8 mouse cellular contexts compared by ENCODE assay signal in genomic region chr19:6062418-6062817, GRCm38 (mm10). TPM values are rescaled to one million over a fixed set of nuclear protein-coding genes. Genes with fewer than 3 reads are reported as not detected.
A peak's percentile ranks its signal among the peaks of the same experiment; 100 is the strongest.
DNase-seq lines count a peak whose midpoint lies in the region; ATAC-seq and TF ChIP-seq lines count a peak whose summit lies in the region.

No protein-coding gene starts in this region.

- peaks cover 13% of the 10 kb centered on the region for H3K36me3 ChIP-seq in embryonic facial prominence, embryonic 13.5 days
- 0 out of 2 replicates have a peak, but pooled peaks cover 3% of the 10 kb centered on the region for H3K36me3 ChIP-seq in intestine, embryonic 15.5 days
- H3K36me3 ChIP-seq in neural tube, embryonic 12.5 days: peaks cover 12% of the 10 kb centered on the region; the same call in 1 of the 2 replicates

- no peak for DNase-seq in left cerebral cortex, adult 2 months (ENCODE audit: extremely low spot score in 1 of 2, low spot score in 2 of 2)
- DNase-seq in left cerebral cortex, postnatal 25 days (ENCODE audit: low spot score in 2 of 2): no peak
- no peak for DNase-seq in layer of hippocampus, adult 11-12 months (ENCODE audit: low spot score)
- no peak for DNase-seq in right cerebral cortex, adult 18-20 months

- H3K27me3 ChIP-seq in embryonic facial prominence, embryonic 13.5 days: no peaks in the 10 kb centered on the region
- no peaks in the 10 kb centered on the region for H3K27me3 ChIP-seq in intestine, embryonic 15.5 days (replicated peaks)
- H3K27me3 ChIP-seq in neural tube, embryonic 12.5 days (replicated peaks): no peaks in the 10 kb centered on the region

- H3K4me1 ChIP-seq in embryonic facial prominence, embryonic 13.5 days: peaks cover 39% of the 10 kb centered on the region
- peaks cover 26% of the 10 kb centered on the region for H3K4me1 ChIP-seq in intestine, embryonic 15.5 days (replicated peaks)
- peaks cover 47% of the 10 kb centered on the region for H3K4me1 ChIP-seq in neural tube, embryonic 12.5 days

- peak overlapping the region; percentile 96 for H3K9ac ChIP-seq in embryonic facial prominence, embryonic 13.5 days
- peak overlapping the region; percentile 94 for H3K9ac ChIP-seq in intestine, embryonic 15.5 days
- H3K9ac ChIP-seq in neural tube, embryonic 12.5 days: peak overlapping the region; percentile 94

- intact Hi-C loops in left cerebral cortex, adult 2 months (cut with DNase I): no loop called here
- intact Hi-C loops in left cerebral cortex, postnatal 25 days (cut with DNase I): loop anchor here (5.0 kb wide), 1 partner anchor 275 kb away; no protein-coding TSS in a partner anchor

- H3K4me3 ChIP-seq in left cerebral cortex, adult 2 months: peak overlapping the region; percentile 51
- H3K4me3 ChIP-seq in embryonic facial prominence, embryonic 13.5 days: peak overlapping the region; percentile 90
- peak overlapping the region; percentile 92 for H3K4me3 ChIP-seq in intestine, embryonic 15.5 days (replicated peaks)
- H3K4me3 ChIP-seq in neural tube, embryonic 12.5 days: peak overlapping the region; percentile 72

- H3K27ac ChIP-seq in left cerebral cortex, adult 2 months: peak overlapping the region; percentile 93
- no peak overlapping the region for H3K27ac ChIP-seq in embryonic facial prominence, embryonic 13.5 days
- peak overlapping the region; percentile 96 for H3K27ac ChIP-seq in intestine, embryonic 15.5 days
- H3K27ac ChIP-seq in neural tube, embryonic 12.5 days: no peak overlapping the region

- H3K9me3 ChIP-seq in embryonic facial prominence, embryonic 13.5 days: no peaks in the 10 kb centered on the region
- H3K9me3 ChIP-seq in intestine, embryonic 15.5 days: no peaks in the 10 kb centered on the region
- H3K9me3 ChIP-seq in neural tube, embryonic 12.5 days: no peaks in the 10 kb centered on the region

- peak overlapping the region; percentile 100 for H3K4me2 ChIP-seq in embryonic facial prominence, embryonic 13.5 days
- H3K4me2 ChIP-seq in intestine, embryonic 15.5 days (replicated peaks): peak overlapping the region; percentile 95
- H3K4me2 ChIP-seq in neural tube, embryonic 12.5 days (replicated peaks): peak overlapping the region; percentile 100

- no peak for ATAC-seq in embryonic facial prominence, embryonic 13.5 days (ENCODE audit: insufficient number of reproducible peaks, insufficient read depth, low FRiP score, low TSS enrichment, low read depth)
- ATAC-seq in intestine, embryonic 15.5 days: no peak
- no peak for ATAC-seq in neural tube, embryonic 12.5 days (ENCODE audit: low FRiP score, low read depth)
- no peak for ATAC-seq in CD4-positive, CD25-positive, alpha-beta regulatory T cell, adult 4 months

- no peak for TF ChIP-seq CTCF in left cerebral cortex, adult 2 months (IDR thresholded peaks at IDR 0.05)

- WGBS in embryonic facial prominence, embryonic 13.5 days: 69% methylated on average over 5 of the region's 5 CpGs
- WGBS in intestine, embryonic 15.5 days: 42% methylated on average over 5 of the region's 5 CpGs
- WGBS in neural tube, embryonic 12.5 days: 63% methylated on average over 5 of the region's 5 CpGs

RNA-seq across cellular contexts. Expression of gene Znhit2, which starts 1.4 kb away (rescaled TPM):
- 10 to 100 TPM; 33.9 to 39.1 TPM for total RNA-seq in left cerebral cortex, adult 2 months (2021)
- total RNA-seq in left cerebral cortex, postnatal 25 days (2021): 10 to 100 TPM; 33.4 to 38.1 TPM
- polyA plus RNA-seq in embryonic facial prominence, embryonic 13.5 days (2015; fragmentation: Nextera tagmentation; extraction: Ambion mirVana): 33.2 TPM in 2 replicates
- 30.1 and 31.9 TPM in 2 replicates for polyA plus RNA-seq in intestine, embryonic 15.5 days (2015; fragmentation: Nextera tagmentation; extraction: Ambion mirVana)
- polyA plus RNA-seq in neural tube, embryonic 12.5 days (2016; fragmentation: Nextera tagmentation; extraction: Ambion mirVana): 34.3 and 38.2 TPM in 2 replicates
- 1 to 10 TPM; 5.7 to 6.7 TPM for polyA plus RNA-seq in CD4-positive, CD25-positive, alpha-beta regulatory T cell, adult 4 months (2017; shearing (Covaris generic))

RNA-seq across cellular contexts. Expression of gene Fau, which starts 4.8 kb away (rescaled TPM):
- 100 to 1,000 TPM; 663 to 678 TPM for total RNA-seq in left cerebral cortex, adult 2 months (2021)
- 100 to 1,000 TPM; 593 to 625 TPM for total RNA-seq in left cerebral cortex, postnatal 25 days (2021)
- polyA plus RNA-seq in embryonic facial prominence, embryonic 13.5 days (2015; fragmentation: Nextera tagmentation; extraction: Ambion mirVana): 714 and 858 TPM in 2 replicates
- polyA plus RNA-seq in intestine, embryonic 15.5 days (2015; fragmentation: Nextera tagmentation; extraction: Ambion mirVana): 876 and 881 TPM in 2 replicates
- polyA plus RNA-seq in neural tube, embryonic 12.5 days (2016; fragmentation: Nextera tagmentation; extraction: Ambion mirVana): 635 and 643 TPM in 2 replicates
- 1,000 to 10,000 TPM; 2,365 to 3,114 TPM for polyA plus RNA-seq in CD4-positive, CD25-positive, alpha-beta regulatory T cell, adult 4 months (2017; shearing (Covaris generic))

RNA-seq across cellular contexts. Expression of gene Mrpl49, which starts 4.8 kb away (rescaled TPM):
- 10 to 100 TPM; 40.9 to 41.3 TPM for total RNA-seq in left cerebral cortex, adult 2 months (2021)
- total RNA-seq in left cerebral cortex, postnatal 25 days (2021): 10 to 100 TPM; 45.1 to 47.0 TPM
- 79.5 and 80.4 TPM in 2 replicates for polyA plus RNA-seq in embryonic facial prominence, embryonic 13.5 days (2015; fragmentation: Nextera tagmentation; extraction: Ambion mirVana)
- 72.7 and 78.4 TPM in 2 replicates for polyA plus RNA-seq in intestine, embryonic 15.5 days (2015; fragmentation: Nextera tagmentation; extraction: Ambion mirVana)
- polyA plus RNA-seq in neural tube, embryonic 12.5 days (2016; fragmentation: Nextera tagmentation; extraction: Ambion mirVana): 66.0 and 68.6 TPM in 2 replicates
- 10 to 100 TPM; 33.9 to 37.5 TPM for polyA plus RNA-seq in CD4-positive, CD25-positive, alpha-beta regulatory T cell, adult 4 months (2017; shearing (Covaris generic))

RNA-seq across cellular contexts. Expression of gene Tm7sf2, which starts 5.8 kb away (rescaled TPM):
- 10 to 100 TPM; 26.9 to 30.4 TPM for total RNA-seq in left cerebral cortex, adult 2 months (2021)
- 10 to 100 TPM; 24.9 to 25.2 TPM for total RNA-seq in left cerebral cortex, postnatal 25 days (2021)
- polyA plus RNA-seq in embryonic facial prominence, embryonic 13.5 days (2015; fragmentation: Nextera tagmentation; extraction: Ambion mirVana): 21.7 and 22.0 TPM in 2 replicates
- 34.8 and 34.9 TPM in 2 replicates for polyA plus RNA-seq in intestine, embryonic 15.5 days (2015; fragmentation: Nextera tagmentation; extraction: Ambion mirVana)
- polyA plus RNA-seq in neural tube, embryonic 12.5 days (2016; fragmentation: Nextera tagmentation; extraction: Ambion mirVana): 44.3 and 45.9 TPM in 2 replicates
- polyA plus RNA-seq in CD4-positive, CD25-positive, alpha-beta regulatory T cell, adult 4 months (2017; shearing (Covaris generic)): 1 to 10 TPM; 5.5 to 7.1 TPM

RNA-seq across cellular contexts. Expression of gene Vps51, which starts 14.6 kb away (rescaled TPM):
- total RNA-seq in left cerebral cortex, adult 2 months (2021): 100 to 1,000 TPM in 1 of 2 experiments, 10 to 100 TPM in 1; 85.3 to 101 TPM
- total RNA-seq in left cerebral cortex, postnatal 25 days (2021): 10 to 100 TPM; 71.9 to 77.6 TPM
- 66.6 and 74.4 TPM in 2 replicates for polyA plus RNA-seq in embryonic facial prominence, embryonic 13.5 days (2015; fragmentation: Nextera tagmentation; extraction: Ambion mirVana)
- 61.2 and 64.5 TPM in 2 replicates for polyA plus RNA-seq in intestine, embryonic 15.5 days (2015; fragmentation: Nextera tagmentation; extraction: Ambion mirVana)
- polyA plus RNA-seq in neural tube, embryonic 12.5 days (2016; fragmentation: Nextera tagmentation; extraction: Ambion mirVana): 79.4 and 80.6 TPM in 2 replicates
- polyA plus RNA-seq in CD4-positive, CD25-positive, alpha-beta regulatory T cell, adult 4 months (2017; shearing (Covaris generic)): 10 to 100 TPM; 27.9 to 39.0 TPM

Comparison
In these comparisons a context has a peak if more than half of its experiments do, and no peak if none do; other contexts are left out.
1. H3K27ac ChIP-seq: peak in left cerebral cortex, adult 2 months (single experiment) and intestine, embryonic 15.5 days (single experiment); none in embryonic facial prominence, embryonic 13.5 days (single experiment) and neural tube, embryonic 12.5 days (single experiment).
2. Peak in every context shown above with its lines, with median percentiles within 50 percentile points of each other: H3K4me3 ChIP-seq, H3K4me2 ChIP-seq and H3K9ac ChIP-seq.